Mouse (Mus musculus) cerebellum, adult (tissue): ENCODE data around the gene Rflna.

Experiments used
- ATAC-seq: cut with Nextera tagmentation; 2 replicates; pipeline ENCODE4 v1.9.2; 2017; ENCODE audit warnings: mild to moderate bottlenecking, moderate library complexity, mixed read lengths; ENCODE audit not compliant: insufficient number of reproducible peaks, low FRiP score, low TSS enrichment

Gene Rflna

DNA sequence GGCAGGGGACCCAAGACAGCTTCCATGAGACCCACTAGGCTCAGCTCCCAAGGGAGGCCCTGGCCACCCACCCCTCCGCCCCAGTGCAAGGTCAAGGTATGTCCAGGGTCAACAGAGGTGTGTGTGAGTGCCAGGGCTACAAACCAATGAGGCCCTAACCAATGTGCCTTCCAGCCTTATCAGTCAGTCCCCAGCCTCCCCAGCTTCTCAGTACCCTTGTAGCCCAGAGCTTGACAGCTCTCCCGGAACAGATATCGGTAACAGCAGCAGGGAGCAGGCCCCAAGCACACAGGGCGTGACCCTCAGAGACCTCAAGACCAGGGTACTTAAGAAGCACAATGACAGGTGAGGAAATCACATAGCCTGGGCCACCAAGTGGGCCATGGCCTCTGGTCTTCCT is 46.5 kb downstream of the Rflna start:
- ATAC-seq: no peak

DNA sequence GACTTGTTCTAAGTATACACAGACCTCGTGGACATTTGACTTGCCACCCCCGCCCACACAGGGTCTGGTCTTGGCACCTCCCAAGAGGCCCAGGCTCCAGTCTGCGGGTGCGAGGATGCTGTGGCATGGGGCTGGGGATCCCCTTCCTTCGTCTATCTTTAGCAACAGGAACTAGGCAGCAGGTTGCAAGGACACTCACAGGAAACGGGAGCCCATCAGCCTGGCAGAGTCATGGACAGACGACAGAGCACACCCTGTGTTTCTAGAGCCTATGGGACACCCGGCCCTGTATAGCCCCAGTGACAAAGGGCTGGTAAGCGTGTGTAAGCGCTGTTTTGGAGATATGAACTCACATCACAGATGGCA is 49.2 kb downstream of the Rflna start:
- ATAC-seq: no peak

DNA sequence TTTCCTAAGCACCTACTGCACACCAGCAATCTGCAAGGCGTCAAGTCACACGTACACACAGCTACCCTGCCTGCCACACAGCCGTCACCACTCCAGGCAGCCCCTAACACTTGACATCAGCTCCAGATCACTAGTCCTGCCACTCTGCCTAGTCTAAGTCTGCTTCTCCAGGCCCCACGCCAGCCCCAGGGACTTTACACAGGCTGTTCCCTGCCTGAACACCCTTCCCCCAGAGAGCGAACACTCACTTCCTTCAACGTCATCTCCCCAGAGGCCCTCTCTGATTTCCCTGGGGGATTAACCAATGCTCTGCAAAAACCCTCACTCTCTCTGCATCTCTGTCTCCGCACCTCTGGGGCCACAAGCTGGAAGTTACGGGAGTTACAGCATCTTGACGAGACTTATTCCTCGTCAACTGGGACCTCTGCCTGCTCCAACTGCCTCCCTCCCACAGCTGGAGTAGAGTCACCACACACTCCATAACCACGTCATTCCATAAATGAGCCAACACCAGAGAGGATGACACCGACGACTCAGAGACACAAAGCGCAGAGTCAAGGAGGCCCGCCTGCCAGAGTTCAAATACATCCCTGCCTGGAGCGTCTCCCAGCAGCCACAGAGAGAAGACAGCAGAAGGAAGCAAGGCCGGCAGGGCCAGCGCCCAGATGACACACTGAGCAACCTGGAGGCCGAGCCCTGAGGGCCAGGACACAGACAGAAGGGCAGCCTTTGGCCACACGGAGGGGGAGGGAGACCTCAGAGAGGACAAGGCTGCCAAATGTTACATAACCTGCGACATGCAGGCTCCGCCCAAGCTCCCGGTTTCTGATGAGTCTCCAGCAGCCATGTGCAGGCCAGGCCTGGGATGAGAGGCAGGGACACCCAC is 49.8 kb downstream of the Rflna start:
- peak; percentile 64; the same call in 1 of the 2 replicates for ATAC-seq

DNA sequence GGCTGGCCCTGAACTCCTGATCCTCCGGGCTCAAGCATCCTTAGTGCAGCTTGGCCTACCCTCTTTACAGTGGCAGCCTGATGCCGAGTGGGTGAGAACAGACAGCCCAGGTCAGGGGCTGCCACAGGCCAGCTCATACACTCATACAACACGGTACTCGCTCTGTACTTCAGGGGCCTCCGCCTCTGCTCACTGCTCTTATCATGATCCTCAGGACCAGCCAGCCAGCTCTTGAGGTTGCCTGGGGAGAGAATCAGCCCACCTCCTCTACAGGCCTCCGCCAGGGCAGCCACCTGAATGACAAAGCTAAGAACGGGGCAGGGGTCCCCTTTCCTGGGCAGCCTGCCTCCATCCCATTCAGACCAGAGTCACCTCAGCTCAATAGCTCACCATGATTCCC is 50.6 kb downstream of the Rflna start:
- no peak for ATAC-seq

DNA sequence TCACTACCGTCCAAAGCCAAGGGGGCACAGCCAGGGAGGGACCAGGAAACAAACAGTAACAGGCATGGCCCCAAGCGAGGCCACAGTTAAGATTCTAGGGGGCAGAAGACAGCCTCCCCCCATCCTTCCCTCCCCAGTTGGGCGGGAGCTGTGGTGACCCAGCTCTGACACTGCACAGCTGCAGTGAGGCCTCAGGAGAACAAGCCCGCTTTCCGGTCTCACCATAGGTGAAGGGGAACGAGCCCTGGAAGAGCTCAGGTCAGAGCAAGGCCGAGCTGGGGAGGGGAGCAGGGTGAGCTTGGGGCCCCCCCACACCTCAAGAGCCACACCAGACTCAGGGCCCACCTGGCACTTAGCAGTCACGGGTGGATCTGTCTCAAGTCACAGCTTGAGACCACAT is 52.9 kb downstream of the Rflna start:
- ATAC-seq: no peak

DNA sequence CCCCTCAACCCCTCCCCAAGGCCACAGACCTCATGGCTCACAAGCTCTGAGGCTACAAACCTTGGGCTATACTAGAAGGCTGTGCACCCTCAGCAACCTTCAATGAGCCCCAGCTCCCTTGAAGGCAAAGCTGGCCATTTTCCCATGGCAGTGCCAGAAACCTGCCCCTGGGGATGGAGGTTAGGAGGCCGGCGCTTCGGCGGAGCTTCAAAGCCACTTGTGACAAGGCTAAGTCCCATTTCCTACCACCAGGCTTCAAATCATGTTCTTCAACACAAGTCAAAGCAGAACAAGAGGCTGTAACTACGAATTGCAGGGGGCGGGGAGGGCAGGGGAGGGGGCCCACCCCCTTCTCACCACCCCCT is 53.3 kb downstream of the Rflna start:
- ATAC-seq: no peak

DNA sequence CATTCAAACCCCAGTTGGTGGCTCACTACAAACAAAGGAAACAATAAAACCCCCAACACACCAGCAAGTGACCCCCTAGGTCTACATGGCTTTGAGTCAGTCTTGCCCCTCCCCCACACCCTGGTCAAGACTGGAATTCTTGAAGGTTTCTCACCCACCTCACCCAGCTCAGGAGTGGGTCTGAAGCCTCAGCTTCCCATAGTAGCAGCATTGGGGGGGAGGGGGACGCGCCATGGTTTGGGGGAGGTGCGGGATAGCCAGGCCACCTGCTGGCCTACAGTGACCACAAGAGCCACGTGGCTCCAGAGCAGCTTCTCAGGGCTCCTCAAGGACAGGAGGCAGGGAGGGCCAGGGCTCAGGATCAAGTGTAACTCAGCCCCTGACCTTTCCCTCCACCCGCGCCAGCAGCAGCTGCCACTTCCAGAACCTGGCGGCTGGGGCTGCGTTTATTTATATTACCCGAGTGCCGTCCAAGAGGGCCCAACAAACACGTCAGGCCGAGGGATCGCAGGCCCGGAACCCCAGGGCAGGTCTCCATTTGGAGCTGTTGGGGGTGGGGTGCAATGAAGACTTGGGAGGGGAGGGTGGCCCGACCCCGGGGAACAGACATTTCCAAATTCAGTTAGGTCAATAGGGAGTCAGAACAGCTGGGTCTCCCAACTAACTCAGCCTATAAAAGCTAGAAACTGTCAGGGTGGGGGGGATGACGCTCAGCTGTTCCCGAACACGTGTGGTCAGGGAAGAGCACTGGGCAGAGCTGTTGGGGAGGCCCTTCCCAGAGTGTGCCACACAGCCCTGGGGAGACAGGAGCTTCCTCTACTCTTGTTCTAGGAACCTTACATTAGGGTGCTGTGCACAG is 53.9 kb downstream of the Rflna start:
- no peak for ATAC-seq

DNA sequence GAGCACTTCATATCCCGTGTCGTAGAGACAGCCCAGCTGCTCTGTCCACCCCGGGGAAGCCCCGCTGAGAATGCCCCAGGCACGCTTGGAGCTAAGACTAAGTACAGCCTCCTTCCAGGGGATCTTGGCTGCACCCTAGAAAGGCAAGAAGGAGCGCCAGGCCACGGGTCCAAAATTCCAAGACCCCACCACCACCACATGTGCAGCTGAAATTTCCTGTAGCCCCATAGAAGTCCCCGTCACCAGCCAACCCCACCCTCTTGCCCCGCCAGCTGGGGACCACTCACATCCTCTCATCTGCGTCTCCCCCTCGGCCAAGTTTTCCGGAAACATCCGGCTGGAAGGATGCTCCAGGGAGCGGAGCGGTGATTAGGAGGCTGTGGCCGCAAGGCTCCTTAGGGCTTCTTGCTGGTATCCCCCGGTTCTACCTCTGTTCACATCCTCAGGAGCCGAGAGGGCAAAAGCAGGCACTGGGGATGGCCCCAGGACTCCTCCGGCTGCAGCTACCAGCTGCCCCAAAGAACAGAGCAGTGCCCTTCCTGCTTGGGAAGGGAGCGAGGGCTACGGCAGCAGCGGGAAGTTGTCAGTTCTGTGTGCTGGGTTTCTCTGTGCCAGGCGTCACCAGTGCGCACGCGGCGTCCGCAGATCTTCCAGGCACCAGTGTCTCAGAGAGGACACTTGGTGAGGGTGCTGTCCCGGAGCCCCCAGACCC is 54.7 kb downstream of the Rflna start:
- ATAC-seq: no peak

DNA sequence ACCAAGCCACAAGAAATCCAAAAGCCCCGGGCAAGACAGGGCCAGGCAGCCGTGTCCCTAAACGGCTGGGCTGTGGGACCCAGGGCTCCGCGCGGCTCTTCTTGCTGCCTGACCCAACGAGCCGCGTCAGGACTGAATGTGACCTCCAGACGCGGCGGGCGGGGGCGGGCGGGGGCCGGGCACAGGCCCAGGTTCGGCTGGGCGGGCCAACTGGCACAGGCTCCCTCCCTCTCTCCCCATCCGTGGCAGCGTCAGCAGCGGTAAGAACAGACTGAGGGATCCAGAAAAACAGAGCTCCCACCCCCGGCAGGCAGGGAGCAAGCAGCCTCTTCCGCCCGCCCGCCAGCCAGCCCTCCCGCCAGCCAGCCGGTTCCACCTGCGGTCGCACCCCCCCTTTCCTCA is 55.2 kb downstream of the Rflna start:
- no peak; the same call in 1 of the 2 replicates for ATAC-seq
